Comparison of ENCODE assay signal across 19 mouse cellular contexts in genomic region chr4:136186315-136186714, GRCm38 (mm10). TPM values are rescaled to one million over a fixed set of nuclear protein-coding genes. Genes with fewer than 3 reads are reported as not detected.
DNase-seq lines count a peak whose midpoint lies in the region; ATAC-seq and TF ChIP-seq lines count a peak whose summit lies in the region.
"Had no signal": no experiment of that assay in that cellular context is flagged by ENCODE, and none has a peak within 500 bp of the region (broad histone marks: within the 10 kb centered on the region; RNA-seq: fewer than 3 reads in every experiment).

No protein-coding gene starts in this region.

- ATAC-seq in G1E (ENCODE audit: extremely low read depth, insufficient number of reproducible peaks, low FRiP score, poor library complexity, severe bottlenecking), result no peak
- ATAC-seq in intestine, embryonic 15.5 days, result no peak; the same call in 1 of the 2 replicates
- no peak; the same call in 1 of the 2 replicates for ATAC-seq in liver, postnatal 0 days

- peak overlapping the region; percentile 76 for H3K27ac ChIP-seq in intestine, embryonic 15.5 days
- H3K27ac ChIP-seq in liver, postnatal 0 days (ENCODE audit: low read depth), result peak overlapping the region; percentile 68
- H3K27ac ChIP-seq: forebrain, embryonic 10.5 days; hindbrain, embryonic 12.5 days; limb, embryonic 10.5 days; neural tube, embryonic 15.5 days had no signal

- TF ChIP-seq CTCF in lung, adult 2 months (IDR thresholded peaks at IDR 0.05; ENCODE audit: insufficient read depth, low read length), result no peak
- TF ChIP-seq CTCF in G1E (IDR thresholded peaks at IDR 0.05; ENCODE audit: low read depth, low read length), result no peak
- TF ChIP-seq CTCF in liver, postnatal 0 days (IDR thresholded peaks at IDR 0.05; ENCODE audit: low read depth), result no peak

- peaks cover 97% of the 10 kb centered on the region for H3K36me3 ChIP-seq in G1E (replicated peaks)
- 0 out of 2 replicates have a peak, but pooled peaks cover 4% of the 10 kb centered on the region for H3K36me3 ChIP-seq in intestine, embryonic 15.5 days
- peaks cover 84% of the 10 kb centered on the region for H3K36me3 ChIP-seq in liver, postnatal 0 days (replicated peaks; ENCODE audit: insufficient read depth, low read length)
- H3K36me3 ChIP-seq: neural tube, embryonic 15.5 days had no signal

- TF ChIP-seq EP300 in liver, postnatal 0 days (IDR thresholded peaks at IDR 0.05; ENCODE audit: low read depth), result no peak

- peak overlapping the region; percentile 11; the same call in 1 of the 2 replicates for H3K9ac ChIP-seq in intestine, embryonic 15.5 days
- H3K9ac ChIP-seq in liver, postnatal 0 days (replicated peaks), result peak overlapping the region; percentile 45; the same call in 1 of the 2 replicates
- H3K9ac ChIP-seq: hindbrain, embryonic 12.5 days; neural tube, embryonic 15.5 days had no signal

- peak overlapping the region; percentile 49 for H3K4me2 ChIP-seq in intestine, embryonic 15.5 days (replicated peaks)
- H3K4me2 ChIP-seq in liver, postnatal 0 days (ENCODE audit: low read depth, low read length), result peak overlapping the region; percentile 65
- H3K4me2 ChIP-seq: hindbrain, embryonic 12.5 days; neural tube, embryonic 15.5 days had no signal

- no peak for TF ChIP-seq POLR2A in lung, adult 2 months (IDR thresholded peaks at IDR 0.05; ENCODE audit: borderline replicate concordance, extremely low read depth, low read depth, low read length)

- no peaks in the 10 kb centered on the region for H3K9me3 ChIP-seq in G1E (replicated peaks)
- no peaks in the 10 kb centered on the region for H3K9me3 ChIP-seq in intestine, embryonic 15.5 days
- H3K9me3 ChIP-seq in liver, postnatal 0 days (ENCODE audit: low read length), result no peaks in the 10 kb centered on the region
- H3K9me3 ChIP-seq: forebrain, embryonic 10.5 days; hindbrain, embryonic 12.5 days; limb, embryonic 10.5 days; neural tube, embryonic 15.5 days had no signal

- DNase-seq in lung, adult 2 months, result no peak
- no peak for DNase-seq in lung, postnatal 14 days
- no peak for DNase-seq in G1E (ENCODE audit: low spot score)
- DNase-seq in liver, postnatal 0 days, result no peak
- DNase-seq in frontal cortex, postnatal 10 days (ENCODE audit: low spot score in 2 of 2), result no peak
- no peak for DNase-seq in frontal cortex, adult 2 months (ENCODE audit: extremely low spot score in 1 of 2, low spot score in 1 of 2)
- no peak for DNase-seq in gastrocnemius, postnatal 14 days
- DNase-seq: B cell, adult 2 months; cerebellum, adult 18-20 months; heart, adult 18-20 months; kidney, adult 11 months; kidney, postnatal 25 days; right cerebral cortex, postnatal 4 days; thymus, postnatal 25 days had no signal

- H3K27me3 ChIP-seq in G1E (ENCODE audit: insufficient read depth, low read length), result no peaks in the 10 kb centered on the region
- no peaks in the 10 kb centered on the region for H3K27me3 ChIP-seq in intestine, embryonic 15.5 days (replicated peaks)
- no peaks in the 10 kb centered on the region for H3K27me3 ChIP-seq in liver, postnatal 0 days (ENCODE audit: insufficient read depth, low read length)
- H3K27me3 ChIP-seq: hindbrain, embryonic 12.5 days; neural tube, embryonic 15.5 days had no signal

- peak overlapping the region; percentile 18 for H3K4me3 ChIP-seq in lung, adult 2 months (replicated peaks; ENCODE audit: extremely low read depth, low read depth, low read length)
- 0 out of 2 replicates have a peak overlapping the region, but pooled peaks have one; percentile 0 for H3K4me3 ChIP-seq in G1E (ENCODE audit: low read depth, low read length)
- no peak overlapping the region; the same call in 1 of the 2 replicates for H3K4me3 ChIP-seq in intestine, embryonic 15.5 days (replicated peaks)
- H3K4me3 ChIP-seq in liver, postnatal 0 days (ENCODE audit: low read depth, low read length), result no peak overlapping the region
- H3K4me3 ChIP-seq: forebrain, embryonic 10.5 days; hindbrain, embryonic 12.5 days; limb, embryonic 10.5 days; neural tube, embryonic 15.5 days had no signal

- H3K4me1 ChIP-seq in lung, adult 2 months (ENCODE audit: control insufficient read depth, insufficient read depth, low read length), result peaks cover 15% of the 10 kb centered on the region
- H3K4me1 ChIP-seq in G1E (ENCODE audit: insufficient read depth, low read depth, low read length), result peaks cover 39% of the 10 kb centered on the region
- 0 out of 2 replicates have a peak, but pooled peaks cover 20% of the 10 kb centered on the region for H3K4me1 ChIP-seq in intestine, embryonic 15.5 days (replicated peaks)
- H3K4me1 ChIP-seq in liver, postnatal 0 days (ENCODE audit: insufficient read depth), result peaks cover 37% of the 10 kb centered on the region
- H3K4me1 ChIP-seq: hindbrain, embryonic 12.5 days; neural tube, embryonic 15.5 days had no signal

- intact Hi-C loops in gastrocnemius, postnatal 14 days (cut with DNase I; ENCODE audit: low total_unique reads), result no loop called here

- WGBS in lung, adult 2 months, result 83% methylated on average over 8 of the region's 8 CpGs
- WGBS in intestine, embryonic 15.5 days, result 74% methylated on average over 8 of the region's 8 CpGs
- WGBS in liver, postnatal 0 days (ENCODE audit: insufficient replicate concordance), result 65% methylated on average over 8 of the region's 8 CpGs

RNA-seq across cellular contexts. Expression of gene E2f2, which starts 14.1 kb away (rescaled TPM):
- polyA plus RNA-seq in lung, adult 2 months (2012; rRNA removed), result 8.9 and 11.2 TPM in 2 replicates
- 29.9 and 70.3 TPM in 2 replicates for total RNA-seq in G1E (2014; fragmentation: Nextera tagmentation)
- 14.1 and 16.3 TPM in 2 replicates for total RNA-seq in G1E (2017)
- polyA plus RNA-seq in G1E (2012), result 45.6 and 45.9 TPM in 2 replicates
- polyA plus RNA-seq in intestine, embryonic 15.5 days (2015; fragmentation: Nextera tagmentation; extraction: Ambion mirVana), result 8.1 and 9.8 TPM in 2 replicates
- 48.6 and 50.2 TPM in 2 replicates for polyA plus RNA-seq in liver, postnatal 0 days (2015; fragmentation: Nextera tagmentation; extraction: Ambion mirVana)
- polyA plus RNA-seq in frontal cortex, adult 2 months (2012; rRNA removed), result 0.25 and 0.34 TPM in 2 replicates
- 1 to 10 TPM; 4.0 to 6.5 TPM for total RNA-seq in gastrocnemius, postnatal 14 days (2021)

RNA-seq across cellular contexts. Expression of gene Asap3, which starts 19.9 kb away (rescaled TPM):
- polyA plus RNA-seq in lung, adult 2 months (2012; rRNA removed), result 8.7 and 9.3 TPM in 2 replicates
- total RNA-seq in G1E (2014; fragmentation: Nextera tagmentation), result 0.30 TPM in 1 of 2 replicates, not detected in the other
- 0.05 and 0.06 TPM in 2 replicates for total RNA-seq in G1E (2017)
- 0.04 and 0.05 TPM in 2 replicates for polyA plus RNA-seq in G1E (2012)
- polyA plus RNA-seq in intestine, embryonic 15.5 days (2015; fragmentation: Nextera tagmentation; extraction: Ambion mirVana), result 4.6 and 5.4 TPM in 2 replicates
- 4.5 and 4.8 TPM in 2 replicates for polyA plus RNA-seq in liver, postnatal 0 days (2015; fragmentation: Nextera tagmentation; extraction: Ambion mirVana)
- polyA plus RNA-seq in frontal cortex, adult 2 months (2012; rRNA removed), result 4.3 and 4.6 TPM in 2 replicates
- total RNA-seq in gastrocnemius, postnatal 14 days (2021), result 1 to 10 TPM; 4.0 to 5.9 TPM

RNA-seq across cellular contexts. Expression of gene Id3, which starts 43.0 kb away (rescaled TPM):
- polyA plus RNA-seq in lung, adult 2 months (2012; rRNA removed), result 390 and 505 TPM in 2 replicates
- total RNA-seq in G1E (2014; fragmentation: Nextera tagmentation) (not detected in 2 replicates), G1E (2017) (0.22 TPM in 1 of 2 replicates, not detected in the other)
- not detected in 2 replicates for polyA plus RNA-seq in G1E (2012)
- 269 and 285 TPM in 2 replicates for polyA plus RNA-seq in intestine, embryonic 15.5 days (2015; fragmentation: Nextera tagmentation; extraction: Ambion mirVana)
- polyA plus RNA-seq in liver, postnatal 0 days (2015; fragmentation: Nextera tagmentation; extraction: Ambion mirVana), result 77.3 and 79.1 TPM in 2 replicates
- 90.0 and 90.1 TPM in 2 replicates for polyA plus RNA-seq in frontal cortex, adult 2 months (2012; rRNA removed)
- total RNA-seq in gastrocnemius, postnatal 14 days (2021), result 10 to 100 TPM; 28.4 to 28.7 TPM

Comparison
In these comparisons a context has a peak if more than half of its experiments do, and no peak if none do; other contexts are left out.
1. H3K4me3 ChIP-seq: peak in lung, adult 2 months (single experiment) and G1E (single experiment); none in intestine, embryonic 15.5 days (single experiment) and liver, postnatal 0 days (single experiment).
2. RNA of gene Id3, which starts 43.0 kb away (polyA plus RNA-seq): 390 to 505 TPM in lung, adult 2 months, 269 to 285 TPM in intestine, embryonic 15.5 days, 90.0 to 90.1 TPM in frontal cortex, adult 2 months and 77.3 to 79.1 TPM in liver, postnatal 0 days; not detected in G1E; every median in the first group is over 10 times any median in the second.